Mouse (Mus musculus) forebrain, embryonic 15.5 days (tissue): ENCODE measurements at regions not wholly inside any gene's neighbourhood (a gene's known extent, or its start where the extent isn't known, plus 50 kb on each side); places are given as distances from the start of the nearest gene placed in this dataset.

Source experiments
- ATAC-seq: fragments of 200-750 bp; cut with Nextera tagmentation; replicated peaks from 2 replicates; pipeline ENCODE4 v1.8.0; 2017; ENCODE audit warnings: mild to moderate bottlenecking, moderate TSS enrichment, moderate library complexity
- H3K27ac ChIP-seq: fragments of 300-500 bp; sonication (generic); replicated peaks from 2 replicates; pipeline ENCODE4 v1.5.1; 2015; ENCODE audit warnings: mild to moderate bottlenecking, inconsistent platforms
- H3K27me3 ChIP-seq: fragments of 300-500 bp; sonication (generic); 2 replicates; pipeline ENCODE4 v1.6.1; 2015; ENCODE audit warnings: inconsistent platforms
- H3K36me3 ChIP-seq: fragments of 300-500 bp; sonication (generic); 2 replicates; pipeline ENCODE4 v1.6.1; 2015; ENCODE audit warnings: mild to moderate bottlenecking, inconsistent platforms
- H3K4me1 ChIP-seq: fragments of 300-500 bp; sonication (generic); 2 replicates; pipeline ENCODE4 v1.6.1; 2015; ENCODE audit warnings: inconsistent platforms
- H3K4me2 ChIP-seq: fragments of 300-500 bp; sonication (generic); replicated peaks from 2 replicates; pipeline ENCODE4 v1.6.1; 2015; ENCODE audit warnings: mild to moderate bottlenecking, inconsistent platforms
- H3K4me3 ChIP-seq: fragments of 300-500 bp; sonication (generic); 2 replicates; pipeline ENCODE4 v1.5.1; 2015; ENCODE audit warnings: mild to moderate bottlenecking, inconsistent platforms
- H3K9ac ChIP-seq: fragments of 300-500 bp; sonication (generic); replicated peaks from 2 replicates; pipeline ENCODE4 v1.6.1; 2015; ENCODE audit warnings: mild to moderate bottlenecking, inconsistent platforms
- H3K9me3 ChIP-seq: fragments of 300-500 bp; sonication (generic); 2 replicates; pipeline ENCODE4 v1.6.1; 2016; ENCODE audit warnings: inconsistent platforms
- WGBS: fragments of 180-500 bp; shearing (Covaris S2); methylation state at CpG from one replicate; pipeline ENCODE4 v1.1.7; 2015; ENCODE audit warnings: mixed read lengths; 5-methylcytosine and 5-hydroxymethylcytosine counted together

GRCm38 (mm10) chr19:37754024-37754423, 56.4 kb downstream of the Cyp26a1 start:
- Histone ChIP-seq H3K9me3 (no peaks in the 10 kb centered on the region), H3K9ac (no peak overlapping the region), H3K4me2 (no peak overlapping the region), H3K4me3 (no peak overlapping the region), H3K36me3 (no peaks in the 10 kb centered on the region), H3K27ac (no peak overlapping the region), H3K27me3 (no peaks in the 10 kb centered on the region), H3K4me1 (no peaks in the 10 kb centered on the region)
- WGBS: 90% methylated on average over 9 of the region's 9 CpGs
- ATAC-seq: no peak

- Histone ChIP-seq H3K27me3 (no peaks in the 10 kb centered on the region), H3K4me1 (no peaks in the 10 kb centered on the region), H3K4me3 (no peak overlapping the region), H3K4me2 (no peak overlapping the region), H3K27ac (no peak overlapping the region), H3K36me3 (no peaks in the 10 kb centered on the region), H3K9me3 (no peaks in the 10 kb centered on the region), H3K9ac (no peak overlapping the region)
- WGBS: 91% methylated on average over 3 of the region's 3 CpGs
- ATAC-seq: no peak
Observed at GRCm38 (mm10) chr19:37755372-37755771, 57.8 kb downstream of the Cyp26a1 start.

GRCm38 (mm10) chr19:37769376-37769775, 71.8 kb downstream of the Cyp26a1 start:
- Histone ChIP-seq H3K9me3 (no peaks in the 10 kb centered on the region), H3K4me2 (no peak overlapping the region), H3K27me3 (no peaks in the 10 kb centered on the region), H3K9ac (no peak overlapping the region), H3K36me3 (no peaks in the 10 kb centered on the region), H3K4me1 (no peaks in the 10 kb centered on the region), H3K27ac (no peak overlapping the region), H3K4me3 (no peak overlapping the region)
- 92% methylated on average over 4 of the region's 4 CpGs for WGBS
- no peak for ATAC-seq

GRCm38 (mm10) chr19:37771956-37772355, 74.4 kb downstream of the Cyp26a1 start:
- no peaks in the 10 kb centered on the region for H3K27me3 ChIP-seq
- no peak overlapping the region for H3K27ac ChIP-seq
- no peak overlapping the region for H3K4me3 ChIP-seq
- no peak overlapping the region for H3K4me2 ChIP-seq
- H3K9me3 ChIP-seq: no peaks in the 10 kb centered on the region
- ATAC-seq: no peak
- no peaks in the 10 kb centered on the region for H3K4me1 ChIP-seq
- 91% methylated on average over 6 of the region's 6 CpGs for WGBS
- no peaks in the 10 kb centered on the region for H3K36me3 ChIP-seq
- H3K9ac ChIP-seq: no peak overlapping the region

GRCm38 (mm10) chr19:37774551-37774950, 77.0 kb downstream of the Cyp26a1 start:
- no peak overlapping the region for H3K4me2 ChIP-seq
- ATAC-seq: no peak
- no peaks in the 10 kb centered on the region for H3K36me3 ChIP-seq
- no peak overlapping the region for H3K9ac ChIP-seq
- peaks cover 5% of the 10 kb centered on the region for H3K4me1 ChIP-seq
- H3K27me3 ChIP-seq: no peaks in the 10 kb centered on the region
- H3K27ac ChIP-seq: no peak overlapping the region
- no peaks in the 10 kb centered on the region for H3K9me3 ChIP-seq
- 92% methylated on average over 4 of the region's 4 CpGs for WGBS
- no peak overlapping the region for H3K4me3 ChIP-seq

GRCm38 (mm10) chr19:37774966-37775365, 77.4 kb downstream of the Cyp26a1 start:
- Histone ChIP-seq H3K9me3 (no peaks in the 10 kb centered on the region), H3K36me3 (no peaks in the 10 kb centered on the region), H3K27me3 (no peaks in the 10 kb centered on the region), H3K9ac (no peak overlapping the region), H3K4me2 (no peak overlapping the region), H3K4me1 (peaks cover 5% of the 10 kb centered on the region), H3K4me3 (no peak overlapping the region), H3K27ac (no peak overlapping the region)
- WGBS: 92% methylated on average over 1 of the region's 1 CpGs
- no peak for ATAC-seq

GRCm38 (mm10) chr19:37777961-37778360, 80.4 kb downstream of the Cyp26a1 start:
- no peak overlapping the region for H3K9ac ChIP-seq
- H3K27ac ChIP-seq: no peak overlapping the region
- 15% methylated on average over 6 of the region's 6 CpGs for WGBS
- H3K9me3 ChIP-seq: no peaks in the 10 kb centered on the region
- H3K4me2 ChIP-seq: no peak overlapping the region
- no peaks in the 10 kb centered on the region for H3K36me3 ChIP-seq
- peaks cover 5% of the 10 kb centered on the region for H3K4me1 ChIP-seq
- H3K27me3 ChIP-seq: no peaks in the 10 kb centered on the region
- H3K4me3 ChIP-seq: no peak overlapping the region
- ATAC-seq: 0 out of 2 replicates have a peak, but pooled peaks have one; percentile 55

- Histone ChIP-seq H3K9me3 (no peaks in the 10 kb centered on the region), H3K27me3 (no peaks in the 10 kb centered on the region), H3K9ac (no peak overlapping the region), H3K36me3 (no peaks in the 10 kb centered on the region), H3K4me3 (no peak overlapping the region), H3K4me1 (peaks cover 5% of the 10 kb centered on the region), H3K4me2 (no peak overlapping the region), H3K27ac (no peak overlapping the region)
- 94% methylated on average over 4 of the region's 4 CpGs for WGBS
- ATAC-seq: no peak
Observed at GRCm38 (mm10) chr19:37778568-37778967, 81.0 kb downstream of the Cyp26a1 start.

GRCm38 (mm10) chr19:37788540-37788939, 90.9 kb downstream of the Cyp26a1 start:
- no peak overlapping the region for H3K9ac ChIP-seq
- H3K9me3 ChIP-seq: no peaks in the 10 kb centered on the region
- H3K4me1 ChIP-seq: no peaks in the 10 kb centered on the region
- H3K27me3 ChIP-seq: no peaks in the 10 kb centered on the region
- no peak overlapping the region for H3K4me2 ChIP-seq
- WGBS: 90% methylated on average over 3 of the region's 3 CpGs
- ATAC-seq: no peak
- no peaks in the 10 kb centered on the region for H3K36me3 ChIP-seq
- no peak overlapping the region for H3K4me3 ChIP-seq
- no peak overlapping the region for H3K27ac ChIP-seq

- H3K9ac ChIP-seq: no peak overlapping the region
- H3K27ac ChIP-seq: no peak overlapping the region
- no peaks in the 10 kb centered on the region for H3K4me1 ChIP-seq
- no peaks in the 10 kb centered on the region for H3K36me3 ChIP-seq
- H3K9me3 ChIP-seq: no peaks in the 10 kb centered on the region
- no peak overlapping the region for H3K4me2 ChIP-seq
- ATAC-seq: no peak
- no peaks in the 10 kb centered on the region for H3K27me3 ChIP-seq
- 20% methylated on average over 12 of the region's 12 CpGs for WGBS
- H3K4me3 ChIP-seq: no peak overlapping the region
Observed at GRCm38 (mm10) chr19:37789576-37790180, 92.1 kb downstream of the Cyp26a1 start.

GRCm38 (mm10) chr19:37790281-37791073, 92.9 kb downstream of the Cyp26a1 start:
- Histone ChIP-seq H3K27ac (no peak overlapping the region), H3K9me3 (no peaks in the 10 kb centered on the region), H3K36me3 (no peaks in the 10 kb centered on the region), H3K9ac (no peak overlapping the region), H3K4me3 (no peak overlapping the region), H3K4me2 (no peak overlapping the region), H3K4me1 (no peaks in the 10 kb centered on the region), H3K27me3 (no peaks in the 10 kb centered on the region)
- 37% methylated on average over 24 of the region's 24 CpGs for WGBS
- ATAC-seq: no peak

GRCm38 (mm10) chr19:37793176-37793575, 95.6 kb downstream of the Cyp26a1 start:
- no peaks in the 10 kb centered on the region for H3K27me3 ChIP-seq
- H3K27ac ChIP-seq: no peak overlapping the region
- WGBS: 77% methylated on average over 9 of the region's 9 CpGs
- no peak overlapping the region for H3K4me3 ChIP-seq
- no peak for ATAC-seq
- H3K4me2 ChIP-seq: no peak overlapping the region
- no peaks in the 10 kb centered on the region for H3K36me3 ChIP-seq
- no peak overlapping the region for H3K9ac ChIP-seq
- H3K4me1 ChIP-seq: no peaks in the 10 kb centered on the region
- H3K9me3 ChIP-seq: no peaks in the 10 kb centered on the region
